Mouse (Mus musculus): ENCODE data around the gene Nln. TPM values are rescaled to one million over a fixed set of nuclear protein-coding genes. Genes with fewer than 3 reads are reported as not detected.

Gene Nln
- polyA plus RNA-seq, 1 experiment from 2014 or later, result 25.2 TPM

DNA sequence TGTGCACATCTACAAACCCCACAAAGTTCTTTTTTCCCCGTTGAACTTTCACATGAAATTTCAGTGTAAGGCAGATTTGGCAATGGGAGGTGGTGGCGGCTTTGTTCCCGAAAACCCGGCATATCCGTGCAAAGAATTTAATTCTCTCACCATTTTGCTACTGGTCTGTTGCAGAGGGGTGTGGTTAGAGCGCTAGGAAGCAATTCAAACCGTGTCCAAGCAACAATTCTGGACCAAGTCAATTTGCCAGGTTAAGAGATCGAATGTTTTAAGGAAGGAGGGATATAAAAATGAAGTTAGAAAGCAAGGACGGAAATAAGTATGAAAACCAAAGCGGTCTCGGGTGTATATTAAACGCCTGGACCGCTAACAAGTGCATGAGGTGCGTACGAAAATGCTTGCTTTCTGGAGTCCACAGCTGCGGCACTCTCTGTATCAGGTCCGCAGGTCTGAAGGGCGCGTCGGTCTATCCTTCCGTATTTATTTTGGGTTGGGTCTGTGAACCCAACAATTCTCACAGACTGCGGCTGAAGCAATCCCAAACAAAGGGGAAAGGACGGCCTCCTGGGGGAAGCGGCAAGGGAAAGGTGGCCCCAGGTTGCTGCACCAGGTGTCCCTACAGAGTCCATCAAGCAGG lies 645 bp downstream of the Nln start:
- Histone ChIP-seq H3K36me3 (ENCODE audit: control insufficient read depth, insufficient read depth, low read length) (no peaks in the 10 kb centered on the region), H3K27me3 (ENCODE audit: control insufficient read depth, insufficient read depth, low read length) (no peaks in the 10 kb centered on the region), H3K4me2 (ENCODE audit: low read depth) (peak overlapping the region; percentile 98), H3K27ac (ENCODE audit: low read depth, low read length) (peak overlapping the region; percentile 42; the same call in 1 of the 2 replicates), H3K9ac (ENCODE audit: low read length) (peak overlapping the region; percentile 74), H3K4me3 (ENCODE audit: low read depth, low read length) (peak overlapping the region; percentile 64), H3K4me1 (ENCODE audit: control insufficient read depth, insufficient read depth, low read length) (peaks cover 7% of the 10 kb centered on the region; the same call in 1 of the 2 replicates), H3K9me3 (ENCODE audit: control insufficient read depth, low read length) (no peaks in the 10 kb centered on the region)
- DNase-seq (ENCODE audit: low spot score) (peak; percentile 24), ATAC-seq (ENCODE audit: insufficient read depth, low FRiP score, low TSS enrichment) (peak; percentile 14; the same call in 1 of the 2 replicates)
- WGBS, result 2% methylated on average over 24 of the region's 24 CpGs

DNA sequence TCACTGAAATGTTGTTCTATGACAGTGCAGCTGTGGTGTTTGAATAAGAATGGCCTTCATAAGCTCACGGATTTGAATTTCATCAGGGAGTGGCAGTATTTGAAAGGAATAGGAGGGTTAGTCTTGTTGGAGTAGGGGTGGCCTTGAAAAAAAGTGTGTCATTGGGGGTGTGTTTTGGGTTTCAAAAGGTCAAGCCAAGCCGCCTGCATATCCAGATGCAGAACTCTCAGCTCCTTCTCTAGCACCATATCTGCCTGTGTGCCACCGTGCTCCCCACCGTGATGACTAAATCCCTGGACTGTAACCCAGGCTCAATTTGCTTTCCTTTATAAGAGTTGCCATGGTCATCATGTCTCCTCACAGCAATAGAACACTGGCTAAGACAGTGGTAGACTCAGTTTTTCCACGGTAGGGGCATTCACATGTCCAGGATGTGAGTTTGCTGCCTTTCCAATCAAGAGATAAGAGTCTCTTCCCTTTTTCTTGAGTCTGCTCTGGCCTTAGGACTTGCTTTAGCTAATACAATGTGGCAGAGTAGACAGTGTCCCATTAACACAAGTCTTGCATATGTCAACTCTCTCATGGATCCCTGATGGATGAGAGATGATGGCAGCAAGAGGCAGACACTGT lies 7.7 kb downstream of the Nln start:
- Histone ChIP-seq H3K9ac (ENCODE audit: low read length) (no peak overlapping the region), H3K4me1 (ENCODE audit: control insufficient read depth, insufficient read depth, low read length) (no peaks in the 10 kb centered on the region), H3K9me3 (ENCODE audit: control insufficient read depth, low read length) (no peaks in the 10 kb centered on the region), H3K27ac (ENCODE audit: low read depth, low read length) (no peak overlapping the region), H3K4me3 (ENCODE audit: low read depth, low read length) (no peak overlapping the region), H3K4me2 (ENCODE audit: low read depth) (no peak overlapping the region), H3K27me3 (ENCODE audit: control insufficient read depth, insufficient read depth, low read length) (no peaks in the 10 kb centered on the region), H3K36me3 (ENCODE audit: control insufficient read depth, insufficient read depth, low read length) (no peaks in the 10 kb centered on the region)
- DNase-seq (ENCODE audit: low spot score) (no peak), ATAC-seq (ENCODE audit: insufficient read depth, low FRiP score, low TSS enrichment) (no peak)
- 93% methylated on average over 5 of the region's 5 CpGs for WGBS

DNA sequence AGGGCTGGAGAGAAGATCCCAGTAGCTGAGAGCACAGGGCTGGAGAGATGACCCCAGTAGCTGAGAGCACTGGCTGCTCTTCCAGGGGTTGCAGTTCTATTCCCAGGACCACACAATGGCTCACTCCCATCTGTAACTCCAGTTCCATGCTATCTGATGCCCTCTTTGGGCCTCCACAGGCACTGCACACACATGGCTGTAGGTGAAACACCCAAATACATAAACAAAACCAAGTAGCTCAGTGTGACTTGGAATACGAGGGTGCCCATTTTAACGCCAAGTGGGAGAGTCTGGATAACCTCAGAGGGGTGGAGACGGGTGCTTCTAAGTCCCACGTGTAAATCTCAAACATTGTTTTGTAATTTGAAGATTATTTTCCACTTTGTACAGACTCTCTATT lies 9.0 kb downstream of the Nln start:
- WGBS, result 92% methylated on average over 4 of the region's 4 CpGs
- Histone ChIP-seq H3K4me3 (ENCODE audit: low read depth, low read length) (no peak overlapping the region), H3K4me1 (ENCODE audit: control insufficient read depth, insufficient read depth, low read length) (no peaks in the 10 kb centered on the region), H3K4me2 (ENCODE audit: low read depth) (no peak overlapping the region), H3K36me3 (ENCODE audit: control insufficient read depth, insufficient read depth, low read length) (no peaks in the 10 kb centered on the region), H3K9ac (ENCODE audit: low read length) (no peak overlapping the region), H3K27ac (ENCODE audit: low read depth, low read length) (no peak overlapping the region), H3K9me3 (ENCODE audit: control insufficient read depth, low read length) (no peaks in the 10 kb centered on the region), H3K27me3 (ENCODE audit: control insufficient read depth, insufficient read depth, low read length) (no peaks in the 10 kb centered on the region)
- ATAC-seq (ENCODE audit: insufficient read depth, low FRiP score, low TSS enrichment) (no peak), DNase-seq (ENCODE audit: low spot score) (no peak)

DNA sequence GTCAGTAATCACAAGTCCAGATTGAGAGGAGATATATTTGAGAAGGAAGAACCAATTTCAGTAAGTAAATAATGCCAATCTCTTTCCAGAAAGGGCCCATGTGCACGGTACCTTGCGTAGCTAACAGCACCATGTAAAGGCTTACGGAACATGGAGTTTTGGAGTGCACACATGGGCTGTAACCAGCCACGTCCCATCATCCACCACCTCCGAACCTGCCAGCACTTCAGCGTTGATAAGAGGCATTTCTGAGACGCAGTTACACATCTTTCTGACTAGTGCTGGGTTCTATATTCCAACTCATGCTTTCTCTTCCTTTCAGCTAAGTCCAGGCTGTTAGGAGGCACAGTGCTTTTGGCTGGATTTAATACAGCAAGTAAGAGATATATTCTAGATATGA lies 12.2 kb downstream of the Nln start:
- H3K27ac ChIP-seq (ENCODE audit: low read depth, low read length), result no peak overlapping the region
- H3K9me3 ChIP-seq (ENCODE audit: control insufficient read depth, low read length), result no peaks in the 10 kb centered on the region
- H3K4me2 ChIP-seq (ENCODE audit: low read depth), result no peak overlapping the region
- no peak for ATAC-seq (ENCODE audit: insufficient read depth, low FRiP score, low TSS enrichment)
- no peaks in the 10 kb centered on the region for H3K4me1 ChIP-seq (ENCODE audit: control insufficient read depth, insufficient read depth, low read length)
- H3K36me3 ChIP-seq (ENCODE audit: control insufficient read depth, insufficient read depth, low read length), result no peaks in the 10 kb centered on the region
- no peak overlapping the region for H3K4me3 ChIP-seq (ENCODE audit: low read depth, low read length)
- DNase-seq (ENCODE audit: low spot score), result no peak
- no peak overlapping the region for H3K9ac ChIP-seq (ENCODE audit: low read length)
- 97% methylated on average over 7 of the region's 7 CpGs for WGBS
- no peaks in the 10 kb centered on the region for H3K27me3 ChIP-seq (ENCODE audit: control insufficient read depth, insufficient read depth, low read length)

DNA sequence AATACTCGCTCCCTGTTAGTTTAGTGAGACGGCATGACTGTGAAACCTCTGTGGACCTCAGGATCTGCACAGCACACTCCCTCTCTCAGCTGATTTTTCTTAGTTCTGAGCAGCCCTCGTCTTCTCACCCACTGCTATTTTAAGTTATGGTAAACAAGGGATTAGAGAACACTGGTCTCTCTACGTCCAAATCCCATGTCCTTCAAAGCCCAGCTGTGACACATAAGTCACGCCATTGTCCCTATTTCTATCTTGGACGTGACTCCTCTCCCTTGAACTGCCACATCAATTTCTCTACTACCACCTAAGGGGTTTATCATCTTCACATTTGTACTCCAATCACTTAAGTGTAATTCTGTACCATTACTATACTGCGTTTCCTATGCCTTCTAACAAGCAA lies 13.5 kb downstream of the Nln start:
- ATAC-seq (ENCODE audit: insufficient read depth, low FRiP score, low TSS enrichment) (no peak), DNase-seq (ENCODE audit: low spot score) (no peak)
- H3K9ac ChIP-seq (ENCODE audit: low read length), result no peak overlapping the region
- H3K9me3 ChIP-seq (ENCODE audit: control insufficient read depth, low read length), result no peaks in the 10 kb centered on the region
- no peak overlapping the region for H3K4me3 ChIP-seq (ENCODE audit: low read depth, low read length)
- H3K36me3 ChIP-seq (ENCODE audit: control insufficient read depth, insufficient read depth, low read length), result no peaks in the 10 kb centered on the region
- WGBS, result 73% methylated on average over 7 of the region's 7 CpGs
- no peaks in the 10 kb centered on the region for H3K27me3 ChIP-seq (ENCODE audit: control insufficient read depth, insufficient read depth, low read length)
- no peak overlapping the region for H3K27ac ChIP-seq (ENCODE audit: low read depth, low read length)
- H3K4me2 ChIP-seq (ENCODE audit: low read depth), result no peak overlapping the region
- H3K4me1 ChIP-seq (ENCODE audit: control insufficient read depth, insufficient read depth, low read length), result no peaks in the 10 kb centered on the region

DNA sequence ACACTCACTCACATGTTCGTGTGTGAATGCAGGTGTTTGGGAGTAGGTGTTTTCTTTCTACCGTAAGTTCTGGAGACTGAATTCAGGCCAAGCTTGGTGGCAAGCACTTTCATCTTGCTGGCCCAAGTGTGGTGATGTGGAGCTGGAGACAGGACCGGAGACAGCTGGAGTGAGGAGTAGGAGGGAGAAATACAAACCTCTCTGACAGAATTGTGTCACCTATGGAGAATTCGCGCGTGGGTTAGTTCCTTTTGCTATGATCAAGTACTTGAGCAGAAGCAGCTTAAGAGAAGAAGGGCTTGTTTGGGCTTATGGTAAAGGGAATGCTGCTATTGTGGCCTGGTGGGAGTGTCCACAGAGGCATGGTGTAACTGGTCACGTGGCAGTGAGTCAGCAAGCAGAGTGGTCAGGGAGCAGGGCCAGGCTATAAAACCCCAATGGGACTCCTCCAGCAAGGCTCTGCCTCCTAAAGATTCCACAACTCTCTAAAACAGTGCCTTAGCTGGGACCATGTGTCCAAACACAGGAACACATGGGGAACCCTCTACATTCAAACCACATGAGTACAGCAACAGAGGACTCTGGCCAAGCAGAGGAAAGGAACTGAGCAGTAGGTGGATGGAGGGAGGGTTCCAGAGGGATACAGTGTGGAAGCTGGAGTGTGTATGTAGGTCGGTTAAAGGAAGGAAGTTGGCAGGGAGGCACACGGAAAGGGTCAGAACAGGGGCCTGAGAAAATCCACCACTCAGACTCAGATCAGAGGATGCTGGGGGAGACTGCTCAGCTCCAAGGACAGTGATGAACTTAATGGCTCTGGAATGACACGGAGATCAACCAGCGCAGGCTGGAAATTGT lies 14.7 kb downstream of the Nln start:
- Histone ChIP-seq H3K9ac (ENCODE audit: low read length) (no peak overlapping the region), H3K36me3 (ENCODE audit: control insufficient read depth, insufficient read depth, low read length) (no peaks in the 10 kb centered on the region), H3K4me2 (ENCODE audit: low read depth) (no peak overlapping the region), H3K27ac (ENCODE audit: low read depth, low read length) (no peak overlapping the region), H3K4me3 (ENCODE audit: low read depth, low read length) (no peak overlapping the region), H3K4me1 (ENCODE audit: control insufficient read depth, insufficient read depth, low read length) (no peaks in the 10 kb centered on the region), H3K27me3 (ENCODE audit: control insufficient read depth, insufficient read depth, low read length) (no peaks in the 10 kb centered on the region), H3K9me3 (ENCODE audit: control insufficient read depth, low read length) (no peaks in the 10 kb centered on the region)
- ATAC-seq (ENCODE audit: insufficient read depth, low FRiP score, low TSS enrichment) (no peak), DNase-seq (ENCODE audit: low spot score) (no peak)
- 85% methylated on average over 11 of the region's 11 CpGs for WGBS

DNA sequence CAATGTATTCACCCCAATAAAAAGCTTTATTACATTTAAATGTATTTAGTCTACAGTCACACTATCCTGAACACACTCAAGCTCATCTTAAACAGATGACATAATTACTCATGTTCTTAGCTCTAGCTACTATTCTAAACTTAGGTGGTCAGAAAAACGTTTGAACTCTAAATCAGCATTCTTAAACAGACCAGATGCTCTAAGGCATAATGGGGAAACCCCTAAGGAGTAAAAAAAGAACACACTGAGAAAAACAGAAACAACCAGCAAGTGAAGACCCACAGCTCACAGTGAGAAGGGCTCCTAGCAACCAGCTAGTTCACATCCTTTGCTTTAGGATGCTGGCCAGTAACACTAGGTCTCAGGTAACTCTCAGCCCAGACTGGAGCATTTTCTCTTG lies 17.7 kb downstream of the Nln start:
- WGBS, result 21% methylated on average over 1 of the region's 1 CpGs
- no peak overlapping the region for H3K9ac ChIP-seq (ENCODE audit: low read length)
- ATAC-seq (ENCODE audit: insufficient read depth, low FRiP score, low TSS enrichment), result no peak

DNA sequence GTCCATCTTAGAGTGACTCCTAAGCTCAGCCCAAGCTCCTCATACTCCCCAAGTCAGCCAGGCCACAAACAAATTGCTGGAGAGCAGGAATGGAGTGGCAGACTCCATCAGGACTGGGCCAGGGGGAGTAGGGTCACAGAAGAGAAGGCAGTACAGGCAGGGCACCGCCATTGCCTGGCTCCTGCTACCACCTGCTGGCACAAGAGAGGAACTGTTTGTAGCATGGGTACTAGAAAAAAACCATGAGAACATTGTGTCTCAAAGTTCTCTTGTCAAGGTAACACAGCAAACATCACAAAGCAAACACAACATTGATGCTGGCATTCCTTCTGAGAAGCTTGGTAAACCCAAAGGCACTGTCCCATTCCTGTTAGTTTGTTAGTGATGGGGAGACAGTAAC lies 20.0 kb downstream of the Nln start:
- no peak overlapping the region for H3K9ac ChIP-seq (ENCODE audit: low read length)
- ATAC-seq (ENCODE audit: insufficient read depth, low FRiP score, low TSS enrichment), result peak; percentile 41; the same call in 1 of the 2 replicates
- H3K4me1 ChIP-seq (ENCODE audit: control insufficient read depth, insufficient read depth, low read length), result no peaks in the 10 kb centered on the region
- 28% methylated on average over 1 of the region's 1 CpGs for WGBS
- peak; percentile 57 for DNase-seq (ENCODE audit: low spot score)
- H3K27ac ChIP-seq (ENCODE audit: low read depth, low read length), result no peak overlapping the region
- no peak overlapping the region for H3K4me3 ChIP-seq (ENCODE audit: low read depth, low read length)
- no peaks in the 10 kb centered on the region for H3K36me3 ChIP-seq (ENCODE audit: control insufficient read depth, insufficient read depth, low read length)
- H3K27me3 ChIP-seq (ENCODE audit: control insufficient read depth, insufficient read depth, low read length), result no peaks in the 10 kb centered on the region
- no peak overlapping the region for H3K4me2 ChIP-seq (ENCODE audit: low read depth)
- no peaks in the 10 kb centered on the region for H3K9me3 ChIP-seq (ENCODE audit: control insufficient read depth, low read length)

More for the DNA sequence above, 17.7 kb downstream of the Nln start:
- H3K36me3 ChIP-seq (ENCODE audit: control insufficient read depth, insufficient read depth, low read length), result no peaks in the 10 kb centered on the region
- no peaks in the 10 kb centered on the region for H3K27me3 ChIP-seq (ENCODE audit: control insufficient read depth, insufficient read depth, low read length)
- no peaks in the 10 kb centered on the region for H3K4me1 ChIP-seq (ENCODE audit: control insufficient read depth, insufficient read depth, low read length)
- H3K4me3 ChIP-seq (ENCODE audit: low read depth, low read length), result no peak overlapping the region
- H3K9me3 ChIP-seq (ENCODE audit: control insufficient read depth, low read length), result no peaks in the 10 kb centered on the region
- H3K4me2 ChIP-seq (ENCODE audit: low read depth), result no peak overlapping the region
- DNase-seq (ENCODE audit: low spot score), result no peak
- H3K27ac ChIP-seq (ENCODE audit: low read depth, low read length), result no peak overlapping the region
